Mouse (Mus musculus) neural tube, postnatal 0 days (tissue): ENCODE results near the gene Lrrc14b. TPM values are rescaled to one million over a fixed set of nuclear protein-coding genes. Genes with fewer than 3 reads are reported as not detected.

ENCODE experiments used
- microRNA counts: library from miRNA; unstranded; fragments of <30 nt; microRNA quantifications from one replicate; lab custom pipeline; 2015
- microRNA-seq: library from miRNA; unstranded; fragments of <30 nt; microRNA quantifications from one replicate; pipeline ENCODE4, GENCODE M21; 2016
- polyA plus RNA-seq: library from polyadenylated mRNA; unstranded; fragments of >200 nt; fragmentation: Nextera tagmentation; extraction: Ambion mirVana; gene quantifications from 2 replicates; pipeline ENCODE4 v1.2.1, GENCODE M21; 2015

Lrrc14b gene
- polyA plus RNA-seq = not detected in 2 replicates

GRCm38 (mm10) chr13:74363859-74364235 lies at the start of gene Lrrc14b:
Gene Lrrc14b (minus strand): TSS chr13:74364005.

GRCm38 (mm10) chr13:74399298-74399839 lies 35.6 kb upstream of the Lrrc14b start, which contains the start of gene Ftl1-ps1:
Gene Ftl1-ps1 (plus strand): TSS chr13:74399694.

GRCm38 (mm10) chr13:74390371-74390990 lies 26.7 kb upstream of the Lrrc14b start, which contains the start of gene Zfp72:
Gene Zfp72 (minus strand): TSS chr13:74390836.

GRCm38 (mm10) chr13:74349566-74350434 lies 14.0 kb downstream of the Lrrc14b start, which contains the start of the genes Sdha and Ccdc127:
Gene Sdha (minus strand): TSS chr13:74350280.
Gene Ccdc127 (plus strand): TSS chr13:74350309.

GRCm38 (mm10) chr13:74317170-74317849 lies 46.5 kb downstream of the Lrrc14b start, which contains the start of gene Pdcd6:
Gene Pdcd6 (minus strand): TSS chr13:74317580.

MicroRNAs encoded within 50 kb of the gene (microRNA counts, 519-probe panel; counts per million panel counts)
- microRNA mmu-miR-692 (lab: Ali Mortazavi, UCI) = 40.5 counts per million

Small RNA genes within 50 kb of the gene (microRNA-seq; reads per million reads assigned to microRNA genes)
- gene Mir692-3 = not detected

Other genes with a start within 250 kb of the Lrrc14b start
- gene Slc9a3, start 242.5 kb downstream of the Lrrc14b start, polyA plus RNA-seq = 0.67 and 1.3 TPM in 2 replicates
- gene Exoc3, start 155.3 kb downstream of the Lrrc14b start, polyA plus RNA-seq = 103 and 106 TPM in 2 replicates
- gene Ahrr, start 71.7 kb downstream of the Lrrc14b start, polyA plus RNA-seq = 0.19 and 0.27 TPM in 2 replicates
- 126 and 133 TPM in 2 replicates for gene Pdcd6, start 46.4 kb downstream of the Lrrc14b start, polyA plus RNA-seq
- gene Sdha, start 13.7 kb downstream of the Lrrc14b start, polyA plus RNA-seq = 227 and 241 TPM in 2 replicates
- gene Ccdc127, start 13.7 kb downstream of the Lrrc14b start, polyA plus RNA-seq = 42.8 and 47.8 TPM in 2 replicates
- gene Zfp72, start 26.8 kb upstream of the Lrrc14b start, polyA plus RNA-seq = 4.6 and 6.7 TPM in 2 replicates
- gene Ftl1-ps1, start 35.7 kb upstream of the Lrrc14b start, polyA plus RNA-seq = 83.5 and 85.5 TPM in 2 replicates
- gene Zfp825, start 130.0 kb upstream of the Lrrc14b start, polyA plus RNA-seq = 15.7 and 16.3 TPM in 2 replicates